Mouse (Mus musculus): ENCODE measurements around the gene Mycbp2. TPM values are rescaled to one million over a fixed set of nuclear protein-coding genes. Genes with fewer than 3 reads are reported as not detected.

The Mycbp2 gene
- polyA plus RNA-seq, 1 experiment from 2014 or later: 22.7 TPM

DNA sequence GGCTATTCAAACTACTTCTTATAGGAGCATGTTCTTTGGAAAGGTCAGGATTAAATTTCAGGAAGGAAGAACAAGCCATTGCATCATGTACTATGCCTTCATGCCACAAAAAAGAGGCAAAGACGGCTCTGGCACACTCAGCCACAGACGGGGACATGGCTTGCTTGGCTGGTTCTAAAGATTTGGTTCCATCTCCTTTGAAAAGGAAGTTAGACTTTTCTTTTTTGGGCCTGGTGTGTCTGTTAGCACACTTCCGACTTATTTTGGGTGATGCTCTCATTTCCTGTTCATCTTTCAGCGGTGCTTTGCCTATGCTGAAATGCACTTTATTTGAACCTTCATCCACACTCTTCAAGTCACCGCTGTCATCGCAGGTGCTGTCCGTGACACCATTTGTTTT lies 190.9 kb downstream of the Mycbp2 start:
- Histone ChIP-seq H3K27ac (no peak overlapping the region), H3K4me3 (replicated peaks) (no peak overlapping the region), H3K9ac (replicated peaks) (no peak overlapping the region), H3K4me2 (no peak overlapping the region), H3K27me3 (no peaks in the 10 kb centered on the region), H3K36me3 (peaks cover 52% of the 10 kb centered on the region), H3K4me1 (replicated peaks) (no peaks in the 10 kb centered on the region), H3K9me3 (no peaks in the 10 kb centered on the region)
- ATAC-seq (ENCODE audit: insufficient number of reproducible peaks, insufficient read depth, low FRiP score, low TSS enrichment, low read depth): no peak
- WGBS: 91% methylated on average over 7 of the region's 7 CpGs

DNA sequence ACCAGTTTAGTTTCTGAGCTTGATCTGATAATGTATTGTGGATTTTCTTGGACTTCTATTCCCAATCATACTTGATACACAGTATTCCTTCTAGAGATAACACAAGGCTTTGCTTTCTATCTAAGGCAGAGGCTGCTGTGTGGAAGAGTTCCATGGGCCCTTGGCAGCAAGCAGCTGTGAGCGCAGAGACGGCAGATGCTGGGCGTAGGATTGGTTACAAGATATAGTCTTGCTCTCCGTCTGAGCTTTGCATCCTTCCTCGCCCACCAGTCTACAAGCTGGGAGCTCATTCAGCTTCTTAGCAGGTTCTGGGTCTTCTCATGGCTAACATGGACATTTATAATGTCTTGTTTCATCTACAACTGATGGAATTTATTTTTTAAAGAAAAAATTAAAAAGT lies 196.5 kb downstream of the Mycbp2 start:
- peaks cover 65% of the 10 kb centered on the region for H3K36me3 ChIP-seq
- no peak for ATAC-seq (ENCODE audit: insufficient number of reproducible peaks, insufficient read depth, low FRiP score, low TSS enrichment, low read depth)
- 96% methylated on average over 5 of the region's 5 CpGs for WGBS

DNA sequence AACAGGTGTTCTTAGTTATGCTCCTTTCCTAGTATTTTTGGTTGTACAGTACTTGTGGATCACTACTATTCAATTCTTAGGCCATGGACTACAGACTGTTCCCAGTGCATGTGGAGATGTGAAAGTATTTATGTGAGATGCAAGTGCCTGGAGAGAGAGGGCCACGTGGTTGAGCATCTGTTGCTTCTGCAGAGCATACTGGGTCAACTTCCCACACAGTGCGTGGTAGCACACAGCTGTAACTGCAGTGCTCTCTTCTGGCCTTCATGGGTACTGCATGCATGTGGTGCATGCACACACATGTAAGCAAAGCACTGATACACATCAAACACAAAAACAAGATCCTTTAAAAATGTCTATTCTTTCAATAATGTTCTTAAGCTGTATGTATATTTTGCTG lies 214.6 kb downstream of the Mycbp2 start:
- no peak; the same call in 1 of the 2 replicates for ATAC-seq (ENCODE audit: insufficient number of reproducible peaks, insufficient read depth, low FRiP score, low TSS enrichment, low read depth)
- H3K36me3 ChIP-seq: peaks cover 60% of the 10 kb centered on the region
- no peaks in the 10 kb centered on the region for H3K4me1 ChIP-seq (replicated peaks)
- 72% methylated on average over 2 of the region's 2 CpGs for WGBS
- no peak overlapping the region for H3K27ac ChIP-seq
- H3K4me3 ChIP-seq (replicated peaks): no peak overlapping the region
- no peak overlapping the region for H3K4me2 ChIP-seq
- H3K27me3 ChIP-seq: no peaks in the 10 kb centered on the region
- no peak overlapping the region for H3K9ac ChIP-seq (replicated peaks)
- no peaks in the 10 kb centered on the region for H3K9me3 ChIP-seq

More for the DNA sequence above, 196.5 kb downstream of the Mycbp2 start:
- Histone ChIP-seq H3K4me3 (replicated peaks) (no peak overlapping the region), H3K27me3 (no peaks in the 10 kb centered on the region), H3K4me1 (replicated peaks) (no peaks in the 10 kb centered on the region), H3K9me3 (no peaks in the 10 kb centered on the region), H3K27ac (no peak overlapping the region), H3K9ac (replicated peaks) (no peak overlapping the region), H3K4me2 (no peak overlapping the region)

DNA sequence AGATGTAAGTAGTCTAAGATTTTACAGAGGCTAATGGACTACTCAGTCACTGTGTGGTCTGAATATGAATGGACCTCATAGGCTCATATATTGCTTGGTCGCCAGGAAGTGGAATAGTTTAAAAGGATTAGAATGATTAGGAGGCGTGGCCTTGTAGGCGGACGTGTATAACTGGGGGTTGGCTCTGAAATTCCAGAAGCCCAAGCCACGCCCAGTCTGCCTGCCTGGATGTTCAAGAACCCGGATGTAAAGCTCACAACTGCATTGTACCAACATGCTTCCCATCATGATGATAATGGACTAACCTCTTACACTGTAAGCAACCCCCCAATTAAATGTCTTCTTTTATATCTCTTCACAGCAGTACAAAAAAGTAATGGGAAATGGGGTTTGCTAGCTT lies 220.9 kb downstream of the Mycbp2 start:
- Histone ChIP-seq H3K27ac (no peak overlapping the region), H3K4me1 (replicated peaks) (no peaks in the 10 kb centered on the region), H3K27me3 (no peaks in the 10 kb centered on the region), H3K9me3 (no peaks in the 10 kb centered on the region), H3K4me3 (replicated peaks) (no peak overlapping the region), H3K4me2 (no peak overlapping the region), H3K36me3 (peaks cover 68% of the 10 kb centered on the region), H3K9ac (replicated peaks) (no peak overlapping the region)
- no peak for ATAC-seq (ENCODE audit: insufficient number of reproducible peaks, insufficient read depth, low FRiP score, low TSS enrichment, low read depth)
- 89% methylated on average over 6 of the region's 6 CpGs for WGBS

DNA sequence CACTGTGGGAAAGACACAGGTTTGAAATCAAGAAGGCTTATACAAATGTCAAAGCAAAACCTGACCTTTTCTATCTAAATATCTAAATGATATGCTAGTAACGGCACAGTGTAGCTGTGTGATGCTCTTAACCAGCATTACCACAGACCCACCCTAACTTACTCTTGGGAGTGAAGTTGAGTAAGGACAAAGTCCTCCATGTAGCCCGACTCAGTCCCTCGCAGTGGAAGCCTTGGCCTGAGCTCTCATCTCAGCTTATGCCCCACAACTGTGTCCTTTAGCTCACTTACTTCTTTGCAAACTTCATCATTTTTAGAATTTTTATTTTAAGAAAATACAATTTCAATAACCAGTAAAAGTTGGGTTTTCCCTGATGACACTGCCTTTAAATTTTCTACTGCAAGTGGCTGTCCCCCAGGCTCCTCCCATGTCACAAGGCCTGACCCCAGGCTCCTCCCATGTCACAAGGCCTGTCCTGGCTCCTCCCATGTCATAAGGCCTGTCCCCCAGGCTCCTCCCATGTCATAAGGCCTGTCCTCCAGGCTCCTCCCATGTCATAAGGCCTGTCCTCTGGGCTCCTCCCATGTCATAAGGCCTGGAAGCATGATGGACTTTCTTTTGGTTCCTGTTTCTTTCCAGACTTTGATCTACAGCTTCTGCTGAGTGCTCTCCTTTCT lies 231.5 kb downstream of the Mycbp2 start:
- WGBS: 89% methylated on average over 3 of the region's 3 CpGs
- Histone ChIP-seq H3K27me3 (no peaks in the 10 kb centered on the region), H3K9ac (replicated peaks) (no peak overlapping the region), H3K9me3 (no peaks in the 10 kb centered on the region), H3K4me1 (replicated peaks) (no peaks in the 10 kb centered on the region), H3K4me3 (replicated peaks) (no peak overlapping the region), H3K36me3 (peaks cover 67% of the 10 kb centered on the region), H3K27ac (no peak overlapping the region), H3K4me2 (no peak overlapping the region)
- no peak for ATAC-seq (ENCODE audit: insufficient number of reproducible peaks, insufficient read depth, low FRiP score, low TSS enrichment, low read depth)

DNA sequence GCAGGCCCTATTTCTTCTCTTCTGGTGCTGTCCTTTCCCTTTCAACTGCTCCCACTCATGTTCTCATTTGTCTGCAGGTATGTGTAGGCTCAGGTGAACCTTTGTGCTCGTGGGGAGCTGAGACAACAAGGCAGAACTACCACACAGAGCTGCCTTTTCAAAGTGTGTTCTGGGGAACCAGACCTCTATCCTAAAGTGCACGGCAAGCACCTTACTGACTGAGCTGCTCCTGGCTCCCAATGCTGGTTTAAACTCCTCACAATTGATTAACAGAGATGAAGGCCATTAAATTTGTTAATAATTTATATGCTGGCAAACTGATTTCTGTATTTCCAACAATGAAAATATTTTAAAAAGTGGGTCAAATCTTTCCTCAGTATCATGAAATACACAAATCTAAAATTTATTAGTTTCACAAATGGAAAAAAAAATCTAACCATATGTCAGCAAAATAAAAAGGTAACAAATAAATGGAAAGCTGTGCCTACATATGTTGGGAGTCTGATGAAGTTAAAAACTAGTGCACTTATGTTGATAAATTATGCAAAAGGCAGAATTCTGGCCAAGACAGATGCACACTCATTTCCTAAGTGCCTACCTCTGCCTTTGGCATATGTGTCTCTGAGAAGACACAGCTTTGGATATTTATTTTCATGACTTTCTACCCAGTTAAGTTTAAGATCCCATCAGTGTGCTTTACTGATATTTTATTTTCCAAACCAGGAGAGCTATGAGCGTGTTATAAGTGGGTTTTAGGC lies 233.8 kb downstream of the Mycbp2 start:
- no peak for ATAC-seq (ENCODE audit: insufficient number of reproducible peaks, insufficient read depth, low FRiP score, low TSS enrichment, low read depth)
- Histone ChIP-seq H3K36me3 (peaks cover 50% of the 10 kb centered on the region), H3K4me1 (replicated peaks) (no peaks in the 10 kb centered on the region), H3K27me3 (no peaks in the 10 kb centered on the region), H3K4me3 (replicated peaks) (no peak overlapping the region), H3K27ac (no peak overlapping the region), H3K9ac (replicated peaks) (no peak overlapping the region), H3K4me2 (no peak overlapping the region), H3K9me3 (no peaks in the 10 kb centered on the region)
- WGBS: 92% methylated on average over 3 of the region's 3 CpGs

DNA sequence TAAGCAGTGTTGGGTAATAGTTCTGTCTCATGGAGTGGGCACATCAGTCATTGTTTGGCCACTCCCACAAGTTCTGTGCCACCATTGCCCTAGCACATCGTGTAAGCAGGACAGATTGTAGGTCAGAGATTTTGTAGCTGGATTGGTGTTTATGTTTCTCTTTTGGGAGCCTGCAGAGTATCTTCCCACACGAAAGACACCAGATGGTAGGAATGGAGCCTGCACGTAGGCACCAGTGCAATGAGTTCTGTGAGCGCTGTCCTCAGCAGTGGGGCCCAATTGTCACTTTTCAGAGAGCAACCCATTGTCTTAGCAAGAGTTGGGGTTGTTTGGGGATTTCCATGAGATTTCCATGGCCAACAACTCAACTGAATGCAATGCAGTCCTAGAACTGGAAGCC lies 236.6 kb downstream of the Mycbp2 start:
- H3K9ac ChIP-seq (replicated peaks): no peak overlapping the region
- H3K4me2 ChIP-seq: no peak overlapping the region
- peaks cover 24% of the 10 kb centered on the region for H3K36me3 ChIP-seq
- no peak overlapping the region for H3K4me3 ChIP-seq (replicated peaks)
- no peaks in the 10 kb centered on the region for H3K27me3 ChIP-seq
- no peak for ATAC-seq (ENCODE audit: insufficient number of reproducible peaks, insufficient read depth, low FRiP score, low TSS enrichment, low read depth)
- H3K9me3 ChIP-seq: no peaks in the 10 kb centered on the region
- no peak overlapping the region for H3K27ac ChIP-seq
- H3K4me1 ChIP-seq (replicated peaks): no peaks in the 10 kb centered on the region
- 84% methylated on average over 4 of the region's 4 CpGs for WGBS

DNA sequence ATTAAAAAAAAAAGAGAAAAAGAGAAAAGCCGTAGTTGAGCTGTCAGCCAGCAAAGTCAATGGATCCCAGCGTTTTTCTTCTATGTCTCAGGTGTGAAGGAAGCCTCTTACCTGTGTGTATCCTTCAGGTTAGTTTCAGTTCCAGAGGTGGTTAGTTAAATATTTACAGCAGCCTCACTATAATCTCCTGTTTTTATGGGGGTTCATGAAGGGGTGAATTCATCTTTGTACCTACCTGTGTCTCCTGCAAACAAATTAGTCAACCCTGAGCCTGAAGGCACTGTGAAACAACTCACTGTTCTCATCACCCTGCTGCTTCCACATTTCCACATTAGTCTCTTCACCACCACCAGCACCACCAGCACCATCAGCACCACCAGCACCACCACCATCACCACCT lies 240.3 kb downstream of the Mycbp2 start:
- Histone ChIP-seq H3K4me1 (replicated peaks) (no peaks in the 10 kb centered on the region), H3K4me2 (no peak overlapping the region), H3K9me3 (no peaks in the 10 kb centered on the region), H3K4me3 (replicated peaks) (no peak overlapping the region), H3K9ac (replicated peaks) (no peak overlapping the region), H3K27me3 (no peaks in the 10 kb centered on the region), H3K27ac (no peak overlapping the region), H3K36me3 (0 out of 2 replicates have a peak, but pooled peaks cover under 1% of the 10 kb centered on the region)
- ATAC-seq (ENCODE audit: insufficient number of reproducible peaks, insufficient read depth, low FRiP score, low TSS enrichment, low read depth): no peak
- WGBS: 98% methylated on average over 2 of the region's 2 CpGs

DNA sequence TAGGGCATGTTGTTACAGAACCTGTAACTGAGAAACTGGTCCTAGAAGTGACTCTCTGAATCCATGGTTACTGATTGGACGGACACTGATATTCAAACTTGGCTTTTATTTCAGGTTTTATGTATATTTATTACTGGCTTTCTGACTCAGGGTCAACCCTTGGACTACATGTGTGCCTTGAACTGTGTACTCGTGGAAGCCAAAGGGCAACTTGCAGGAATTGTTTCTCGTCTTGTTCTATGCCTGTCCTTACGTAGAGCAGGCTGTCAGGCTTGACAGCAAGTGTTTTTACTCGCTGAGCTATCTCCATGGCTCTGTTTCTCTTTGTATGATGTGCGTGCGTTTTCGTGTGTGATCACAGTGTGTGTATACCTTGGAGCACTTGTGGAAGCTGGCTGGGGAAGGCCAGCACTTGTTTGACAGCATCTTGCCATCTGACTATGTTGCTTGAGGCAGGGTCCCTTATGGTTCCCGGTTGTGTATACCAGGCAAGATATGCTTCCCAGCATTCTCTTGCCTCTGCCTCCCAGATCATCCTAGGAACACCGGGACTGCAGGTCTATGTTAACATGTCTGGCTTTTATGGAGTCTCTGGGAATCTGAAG lies 243.8 kb downstream of the Mycbp2 start:
- Histone ChIP-seq H3K36me3 (no peaks in the 10 kb centered on the region), H3K4me3 (replicated peaks) (no peak overlapping the region), H3K4me2 (no peak overlapping the region), H3K9me3 (no peaks in the 10 kb centered on the region), H3K27ac (no peak overlapping the region), H3K4me1 (replicated peaks) (peaks cover 3% of the 10 kb centered on the region), H3K9ac (replicated peaks) (no peak overlapping the region), H3K27me3 (no peaks in the 10 kb centered on the region)
- 86% methylated on average over 10 of the region's 10 CpGs for WGBS
- no peak for ATAC-seq (ENCODE audit: insufficient number of reproducible peaks, insufficient read depth, low FRiP score, low TSS enrichment, low read depth)

DNA sequence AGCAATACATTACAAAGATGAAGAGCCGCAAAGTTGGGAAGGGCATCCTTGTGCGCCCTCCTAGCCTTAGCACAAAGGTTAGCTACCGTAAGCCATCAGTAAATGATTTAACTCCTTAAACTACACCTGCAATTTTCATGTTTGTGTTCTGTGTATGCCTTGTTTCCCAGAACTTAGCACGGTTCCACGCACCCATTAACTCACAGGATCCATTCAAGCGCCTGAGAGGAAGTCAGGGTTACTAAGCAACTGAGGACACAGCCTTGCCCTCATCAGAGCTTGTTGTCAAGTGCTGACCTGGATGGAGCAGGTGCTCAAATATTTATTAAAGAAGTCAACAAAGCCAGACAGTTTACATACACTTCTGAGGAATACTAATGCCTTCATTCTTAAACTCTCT lies 244.4 kb downstream of the Mycbp2 start:
- Histone ChIP-seq H3K27me3 (no peaks in the 10 kb centered on the region), H3K9ac (replicated peaks) (no peak overlapping the region), H3K36me3 (no peaks in the 10 kb centered on the region), H3K4me3 (replicated peaks) (no peak overlapping the region), H3K4me2 (no peak overlapping the region), H3K4me1 (replicated peaks) (peaks cover 7% of the 10 kb centered on the region), H3K9me3 (no peaks in the 10 kb centered on the region), H3K27ac (no peak overlapping the region)
- no peak for ATAC-seq (ENCODE audit: insufficient number of reproducible peaks, insufficient read depth, low FRiP score, low TSS enrichment, low read depth)
- 79% methylated on average over 6 of the region's 6 CpGs for WGBS

DNA sequence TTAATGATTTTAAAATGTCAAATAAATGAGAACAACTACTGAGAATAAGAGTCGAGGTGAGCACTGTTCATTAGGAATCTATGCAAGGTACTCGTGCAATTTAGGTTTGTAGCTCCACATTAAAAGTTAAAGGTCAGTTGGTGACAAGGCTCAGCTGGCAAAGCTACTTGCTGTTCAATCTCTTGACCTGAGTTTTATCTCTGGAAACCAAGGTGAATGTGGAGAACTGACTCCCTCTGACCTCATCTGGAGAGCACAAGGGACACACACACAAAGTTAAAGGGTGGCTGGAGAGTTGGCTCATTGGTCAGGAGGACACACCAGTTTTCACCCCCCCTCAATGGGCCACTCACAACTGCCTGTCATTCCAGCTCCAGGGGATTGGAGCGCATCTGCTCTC lies 245.4 kb downstream of the Mycbp2 start:
- WGBS: 75% methylated on average over 3 of the region's 3 CpGs
- ATAC-seq (ENCODE audit: insufficient number of reproducible peaks, insufficient read depth, low FRiP score, low TSS enrichment, low read depth): no peak
- H3K36me3 ChIP-seq: peaks cover 2% of the 10 kb centered on the region; the same call in 1 of the 2 replicates
- H3K9ac ChIP-seq (replicated peaks): no peak overlapping the region
- H3K9me3 ChIP-seq: no peaks in the 10 kb centered on the region
- H3K27me3 ChIP-seq: no peaks in the 10 kb centered on the region
- no peak overlapping the region for H3K27ac ChIP-seq
- H3K4me2 ChIP-seq: no peak overlapping the region
- no peak overlapping the region for H3K4me3 ChIP-seq (replicated peaks)
- peaks cover 12% of the 10 kb centered on the region for H3K4me1 ChIP-seq (replicated peaks)
